Mouse (Mus musculus) c-Kit-negative CD71-positive TER-119-positive erythroid progenitor cells, embryonic 14.5 days (primary cell): ENCODE data around the gene Iscu.
"Not testable (repeated sequence)": the region's sequence is repeated elsewhere in the genome, so short reads cannot be mapped to it uniquely, and the experiment has no call there.

Experiments
- DNase-seq: peaks from one replicate; pipeline ENCODE4 v3.0.0-alpha.2; 2013; ENCODE audit warnings: low read depth, low spot score

Iscu gene

GRCm38 (mm10) chr5:113755347-113756030 is 17.1 kb upstream of the Iscu start:
- no peak for DNase-seq

DNA sequence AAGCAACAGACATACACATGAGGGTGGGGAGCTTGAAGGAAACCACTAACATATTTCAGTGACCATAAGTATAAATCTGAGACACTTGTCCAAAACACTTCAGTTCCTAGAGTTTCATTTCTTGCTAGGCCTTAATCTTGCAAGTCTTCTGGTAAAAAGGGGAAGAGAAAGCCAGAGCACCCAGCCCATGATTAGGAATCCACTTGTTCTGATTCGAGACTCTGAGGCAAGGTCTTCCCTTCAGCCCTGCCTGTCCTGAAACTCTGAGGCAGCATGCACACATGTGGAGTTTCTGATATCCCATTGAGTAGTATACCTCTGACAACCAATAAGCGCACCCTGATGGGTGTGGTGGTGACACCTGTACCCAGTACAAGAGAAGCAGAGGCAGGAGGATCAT is 11.0 kb upstream of the Iscu start:
- no peak for DNase-seq

- DNase-seq: no peak
Measured at GRCm38 (mm10) chr5:113764426-113764825, 8.1 kb upstream of the Iscu start.

DNA sequence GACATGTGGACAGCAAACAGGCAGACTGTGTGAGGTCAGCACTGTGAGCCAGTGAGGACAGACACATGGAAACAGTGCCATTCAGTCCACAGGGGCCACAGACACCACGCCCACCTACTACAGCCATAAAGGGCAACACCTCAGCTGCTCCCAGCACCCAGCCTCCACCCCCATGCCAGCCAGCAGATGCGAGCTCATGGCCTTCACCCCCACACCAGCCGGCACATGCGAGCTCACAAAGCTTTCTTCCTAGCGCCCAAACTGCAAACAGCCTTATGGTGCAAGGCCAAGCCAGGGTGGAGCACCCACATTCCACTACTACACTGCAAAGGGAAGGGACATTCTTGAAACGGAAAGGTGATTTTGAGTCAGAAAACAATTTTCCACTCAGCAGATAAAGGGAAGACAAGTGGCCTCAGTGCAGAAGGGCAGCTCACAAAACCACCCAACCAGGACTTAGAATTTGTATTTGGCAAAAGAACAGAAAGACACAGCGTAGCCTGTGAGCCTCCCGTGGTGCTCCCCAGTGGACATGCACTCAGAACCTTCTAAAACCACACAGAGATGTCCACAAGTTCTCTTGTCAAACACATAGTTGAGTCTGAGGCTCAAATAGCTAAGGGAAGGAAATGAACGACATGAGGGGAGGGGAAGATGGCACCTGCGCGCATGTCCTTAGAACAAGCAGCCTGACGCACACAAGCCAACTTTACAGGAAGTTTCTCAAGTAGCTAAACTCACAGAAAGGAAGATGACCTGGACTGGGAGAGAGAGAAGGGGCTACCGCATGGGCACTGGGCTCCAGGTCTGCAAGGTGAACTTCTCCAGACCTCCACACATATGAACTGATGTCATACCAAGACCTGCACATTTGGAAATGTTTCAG is 6.7 kb upstream of the Iscu start:
- DNase-seq: no peak

DNA sequence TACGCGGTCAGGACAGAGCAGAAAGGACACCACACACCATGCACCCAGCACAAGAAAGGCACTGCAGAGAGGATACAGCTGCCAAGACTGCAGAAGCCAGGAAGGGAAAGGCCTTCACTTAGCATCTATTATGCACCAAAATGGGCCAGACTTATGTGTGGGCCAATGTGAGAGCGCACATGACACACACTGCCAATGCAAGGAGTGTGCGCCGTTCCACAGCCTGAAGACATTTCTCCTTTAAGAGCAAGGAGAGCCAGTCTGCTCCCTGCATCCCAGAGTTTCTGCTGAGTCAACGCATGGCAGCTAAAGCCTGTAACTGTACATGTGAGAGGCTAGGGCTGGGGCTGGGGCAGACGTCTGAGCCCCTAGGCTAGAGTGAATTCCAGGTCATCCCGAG is 3.7 kb upstream of the Iscu start:
- DNase-seq: no peak

DNA sequence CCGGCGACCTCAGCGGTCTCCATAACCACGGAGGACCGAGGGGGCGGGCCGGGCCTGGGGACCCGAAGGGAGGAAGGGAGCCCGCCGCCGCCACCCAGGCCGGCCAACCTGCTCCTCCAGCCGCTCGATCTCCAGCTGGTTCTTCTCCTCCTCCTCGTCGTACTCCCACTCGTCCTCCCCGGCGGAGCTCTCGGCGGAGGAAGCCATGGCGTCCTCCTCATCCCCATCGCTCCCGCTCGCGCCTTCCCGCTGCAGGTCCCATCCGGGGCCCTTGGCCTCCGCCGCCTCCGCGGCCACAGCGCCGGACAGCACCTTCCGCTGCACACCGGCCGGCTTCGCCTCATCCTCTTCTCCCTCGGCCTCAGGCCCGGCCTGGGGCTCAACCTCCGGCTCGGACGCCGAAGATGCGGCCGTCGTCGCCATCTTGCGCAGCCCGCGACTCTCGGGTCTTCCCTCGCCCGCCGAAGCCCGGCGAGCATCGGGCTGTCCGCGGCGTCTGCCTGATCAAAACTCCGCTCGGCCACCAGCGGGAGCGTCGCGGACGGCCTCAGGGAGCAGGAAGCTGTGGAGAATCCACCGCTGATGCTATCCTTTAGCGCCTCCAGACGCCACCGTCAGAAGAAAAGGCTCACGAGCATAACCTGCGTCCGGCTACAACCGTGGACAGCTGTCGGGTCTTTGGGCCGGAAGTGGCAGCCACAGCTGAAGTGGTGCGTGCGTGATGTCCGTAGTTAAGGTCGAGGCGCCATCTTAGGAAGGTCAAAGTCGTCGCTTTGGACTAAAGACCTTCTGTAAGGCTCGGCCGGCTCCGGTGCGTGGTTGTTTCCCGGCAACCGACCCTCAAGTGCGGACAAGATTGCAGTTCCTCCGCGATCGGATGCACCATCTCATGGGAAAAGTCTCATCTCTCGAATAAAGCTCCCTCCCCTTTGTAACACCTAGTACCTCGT is 1.1 kb upstream of the Iscu start:
- DNase-seq: peak; percentile 87

- DNase-seq: peak; percentile 30
Measured at GRCm38 (mm10) chr5:113772905-113773519, 464 bp downstream of the Iscu start.

GRCm38 (mm10) chr5:113773664-113774063 is 1.1 kb downstream of the Iscu start:
- DNase-seq: peak; percentile 83

DNA sequence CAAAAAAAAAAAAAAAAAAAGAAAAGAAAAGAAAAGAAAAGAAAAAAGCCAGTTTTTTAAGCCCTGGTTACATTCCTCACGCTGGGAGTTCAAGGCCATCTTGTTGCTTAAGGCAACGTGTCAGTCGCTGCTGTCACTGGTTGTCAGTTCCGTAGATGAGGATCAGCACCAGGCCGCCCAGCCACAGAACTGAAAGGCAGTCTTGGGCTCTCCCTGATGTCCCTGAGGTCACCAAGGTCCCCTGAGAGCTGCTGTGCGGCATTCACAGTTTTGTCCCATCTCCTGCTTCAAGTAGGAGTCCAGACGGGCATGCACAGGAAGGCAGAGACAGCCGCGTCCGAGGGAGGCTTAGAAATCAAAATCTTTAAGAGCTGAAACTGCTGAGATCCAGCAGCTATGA is 3.0 kb downstream of the Iscu start:
- no peak for DNase-seq

DNA sequence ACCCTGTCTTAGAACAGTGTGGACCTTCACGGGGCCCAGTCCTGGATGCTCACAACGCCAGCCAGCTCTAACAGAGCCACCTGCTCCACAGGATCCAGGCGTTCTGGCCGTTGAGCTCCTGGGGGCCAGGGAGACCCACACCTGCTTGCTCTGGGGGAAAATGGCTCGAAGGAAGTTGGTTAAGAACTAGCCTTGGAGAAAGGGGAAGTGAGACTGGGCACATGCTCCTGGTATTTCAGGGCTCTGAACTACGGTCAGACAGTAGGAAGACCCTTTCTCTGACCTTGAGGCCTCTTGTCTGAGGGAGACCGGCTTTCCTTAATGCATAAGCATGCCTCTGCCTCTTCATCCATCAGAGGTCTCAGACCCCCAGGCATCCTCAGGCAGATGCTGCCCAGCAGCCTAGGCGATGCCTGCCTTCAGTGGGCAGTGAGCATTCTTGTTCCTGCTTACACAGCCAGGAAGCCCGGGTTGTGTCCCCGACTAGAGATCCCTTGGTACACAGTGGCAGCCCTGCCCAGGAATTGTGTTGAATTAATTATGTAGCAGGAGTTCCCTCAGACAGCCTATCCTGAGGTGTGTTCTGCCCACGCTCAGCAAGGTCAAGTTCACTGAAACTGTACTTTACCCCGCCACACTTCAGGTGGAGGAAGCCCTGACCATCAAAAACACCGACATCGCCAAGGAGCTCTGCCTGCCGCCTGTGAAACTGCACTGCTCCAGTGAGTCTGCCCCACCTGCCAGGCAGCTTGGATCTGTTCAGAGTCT is 3.8 kb downstream of the Iscu start:
- no peak for DNase-seq

GRCm38 (mm10) chr5:113776896-113777226 is 4.3 kb downstream of the Iscu start:
- no peak for DNase-seq

- DNase-seq: not testable (repeated sequence)
Measured at GRCm38 (mm10) chr5:113777728-113778127, 5.2 kb downstream of the Iscu start.

DNA sequence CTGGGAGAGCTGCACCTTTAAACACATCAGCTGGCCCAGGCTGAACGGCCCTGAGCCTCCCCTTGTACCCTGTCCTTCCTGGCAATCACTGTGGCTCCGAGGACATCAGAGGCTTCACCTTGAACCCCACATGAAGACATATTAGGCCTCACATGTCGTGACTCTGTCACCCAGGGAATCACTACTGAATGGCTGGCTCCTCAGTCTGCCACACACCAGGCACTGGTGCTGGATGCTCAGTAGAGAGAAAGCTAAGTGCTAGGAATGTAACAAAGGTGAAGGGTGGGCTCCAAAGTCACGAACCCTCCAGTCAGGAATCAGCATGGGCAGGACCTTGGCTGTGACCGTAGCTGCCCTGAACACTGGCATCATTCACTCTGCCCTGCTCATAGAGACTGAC is 7.0 kb downstream of the Iscu start:
- DNase-seq: no peak

GRCm38 (mm10) chr5:113780082-113780752 is 7.7 kb downstream of the Iscu start:
- no peak for DNase-seq

DNA sequence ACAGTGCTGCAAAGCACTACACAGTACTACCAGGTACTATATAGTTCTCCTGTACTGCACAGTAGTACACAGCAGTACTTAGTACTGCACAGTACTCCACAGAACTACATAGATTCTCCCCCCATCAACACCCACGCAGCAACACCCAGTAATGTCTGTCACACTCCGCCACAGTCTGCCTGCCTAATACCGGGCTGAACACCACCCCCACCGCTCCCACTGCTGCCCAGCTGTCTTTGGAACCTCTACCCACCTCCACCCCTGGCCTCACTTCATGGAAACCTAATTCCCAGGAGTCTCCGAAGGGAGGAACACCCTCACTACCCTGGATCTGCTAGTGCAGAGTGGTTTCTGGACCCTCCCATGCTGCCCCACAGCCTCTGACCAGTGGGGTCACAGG is 8.2 kb downstream of the Iscu start:
- no peak for DNase-seq

DNA sequence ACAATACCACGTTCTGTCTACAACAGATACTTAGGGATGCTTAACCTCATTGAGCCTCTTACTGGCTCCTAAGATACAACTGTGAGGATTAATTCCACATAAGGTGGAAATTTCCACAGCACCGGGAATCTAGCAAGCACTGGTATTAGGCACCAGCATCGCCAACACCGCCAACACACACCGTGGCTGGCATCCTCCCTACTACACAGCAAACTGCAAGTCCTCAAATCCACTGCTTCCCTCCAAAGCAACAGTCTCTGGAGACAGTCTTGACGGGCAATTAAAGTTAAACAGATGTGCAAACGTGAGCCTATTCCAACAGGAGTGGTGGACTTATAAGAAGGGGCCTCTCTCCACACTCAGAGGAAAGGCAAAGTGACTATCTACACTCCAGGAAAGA is 8.7 kb downstream of the Iscu start:
- no peak for DNase-seq

- no peak for DNase-seq
Measured at GRCm38 (mm10) chr5:113781875-113782274, 9.3 kb downstream of the Iscu start.

GRCm38 (mm10) chr5:113782624-113783023 is 10.1 kb downstream of the Iscu start:
- DNase-seq: no peak

DNA sequence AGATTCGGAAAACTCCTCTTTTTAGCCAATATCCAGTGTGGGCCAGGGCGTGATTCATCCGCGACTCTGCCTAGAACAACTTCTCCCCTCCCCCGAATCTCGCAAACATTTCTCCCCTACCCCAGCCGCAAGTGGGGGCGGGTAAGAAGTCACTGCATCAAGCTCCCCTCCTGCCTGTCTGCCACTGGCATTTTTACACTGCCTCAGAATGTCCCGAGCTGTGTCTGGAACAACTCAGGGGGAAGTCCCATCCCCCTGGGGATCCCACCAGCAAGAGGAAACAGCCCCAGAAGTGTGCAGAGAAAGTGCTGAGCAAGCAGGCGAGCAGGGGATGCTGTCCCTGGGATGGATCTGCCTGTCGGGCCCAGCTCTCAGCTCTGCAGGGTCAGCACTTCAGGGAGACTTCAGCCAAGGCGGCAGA is 11.0 kb downstream of the Iscu start:
- DNase-seq: no peak

GRCm38 (mm10) chr5:113784104-113784503 is 11.6 kb downstream of the Iscu start:
- not testable (repeated sequence) for DNase-seq
